Mouse (Mus musculus) liver, postnatal 0 days (tissue): ENCODE results near the gene Tsg101.

ENCODE experiments used
- CTCF ChIP-seq: sonication (generic); IDR thresholded peaks from 2 replicates; pipeline ENCODE4 v1.5.1; 2016; ENCODE audit warnings: antibody characterized with exemption, low read depth
- EP300 ChIP-seq: IDR thresholded peaks from 2 replicates; pipeline ENCODE4 v1.6.1; 2016; ENCODE audit warnings: antibody characterized with exemption, low read depth, mild to moderate bottlenecking

- TF ChIP-seq EP300: no peak
- no peak for TF ChIP-seq CTCF
Observed at GRCm38 (mm10) chr7:46877255-46877654, 42.5 kb downstream of the Tsg101 start.
